Mouse (Mus musculus) bone marrow, adult 2 months (tissue): Measurements from ENCODE around the gene Haus4.

Source experiments
- CTCF ChIP-seq: fragments of 200-500 bp; IDR thresholded peaks from 2 replicates; pipeline ENCODE4 v1.5.1; 2011; ENCODE audit warnings: low read length, control low read depth; ENCODE audit not compliant: control insufficient read depth, insufficient read depth
- POLR2A ChIP-seq: fragments of 200-500 bp; IDR thresholded peaks from 2 replicates; pipeline ENCODE4 v1.6.1; 2011; ENCODE audit warnings: low read depth, mild to moderate bottlenecking, control low read depth, low read length, borderline replicate concordance; ENCODE audit not compliant: control insufficient read depth

- TF ChIP-seq POLR2A, result no peak
- no peak for TF ChIP-seq CTCF
These were observed 28.1 kb upstream of the Haus4 start for GRCm38 (mm10) chr14:54582536-54582935.
